Mouse (Mus musculus): ENCODE data around the gene Olfr1278. TPM values are rescaled to one million over a fixed set of nuclear protein-coding genes. Genes with fewer than 3 reads are reported as not detected.
"Not testable (repeated sequence)": the region's sequence is repeated elsewhere in the genome, so short reads cannot be mapped to it uniquely, and the experiment has no call there.

The Olfr1278 gene
- not detected for total RNA-seq (2022)

- DNase-seq (ENCODE audit: low spot score) = no peak
Observed at GRCm38 (mm10) chr2:111289836-111290235, at the start of gene Olfr1278. Gene Olfr1278, plus strand, starts transcription at chr2:111290136.

GRCm38 (mm10) chr2:111254216-111254615 lies 35.7 kb upstream of the Olfr1278 start, which contains the start of gene Olfr1276:
Gene Olfr1276, plus strand, starts transcription at chr2:111254516.
- DNase-seq (ENCODE audit: low spot score) = no peak

- no peak for DNase-seq (ENCODE audit: low spot score)
Observed at GRCm38 (mm10) chr2:111274006-111274405, 15.9 kb upstream of the Olfr1278 start, which contains the start of gene Olfr1277. Gene Olfr1277, minus strand, starts transcription at chr2:111274106.

- DNase-seq (ENCODE audit: low spot score) = no peak
Observed at GRCm38 (mm10) chr2:111298541-111298940, 8.6 kb downstream of the Olfr1278 start.

- DNase-seq (ENCODE audit: low spot score) = no peak
Observed at GRCm38 (mm10) chr2:111300374-111300773, 10.4 kb downstream of the Olfr1278 start, which contains the start of gene Olfr1279. Gene Olfr1279, plus strand, starts transcription at chr2:111300635.

GRCm38 (mm10) chr2:111313717-111314116 lies 23.8 kb downstream of the Olfr1278 start, which contains the start of gene Olfr1280:
Gene Olfr1280, plus strand, starts transcription at chr2:111314017.
- no peak for DNase-seq (ENCODE audit: low spot score)

- DNase-seq (ENCODE audit: low spot score) = no peak
Observed at GRCm38 (mm10) chr2:111326220-111326619, 36.3 kb downstream of the Olfr1278 start, which contains the start of gene Olfr1281. Gene Olfr1281, plus strand, starts transcription at chr2:111326520.

- not testable (repeated sequence) for DNase-seq (ENCODE audit: low spot score)
Observed at GRCm38 (mm10) chr2:111333721-111334120, 43.8 kb downstream of the Olfr1278 start.

GRCm38 (mm10) chr2:111335976-111336375 lies 46.0 kb downstream of the Olfr1278 start, which contains the start of gene Olfr1282:
Gene Olfr1282, minus strand, starts transcription at chr2:111336076.
- no peak for DNase-seq (ENCODE audit: low spot score)

Other genes with a start within 250 kb of the Olfr1278 start
- not detected for gene Gm13941, start 184.2 kb upstream of the Olfr1278 start, total RNA-seq (2022)
- not detected for gene Gm15130, start 137.2 kb upstream of the Olfr1278 start, total RNA-seq (2022)
- not detected for gene 4930430A15Rik, start 60.5 kb upstream of the Olfr1278 start, total RNA-seq (2022)
- not detected for gene Olfr1275, start 54.9 kb upstream of the Olfr1278 start, total RNA-seq (2022)
- gene Olfr1276, start 35.6 kb upstream of the Olfr1278 start, total RNA-seq (2022) = not detected
- not detected for gene Olfr1277, start 16.0 kb upstream of the Olfr1278 start, total RNA-seq (2022)
- gene Olfr1279, start 10.5 kb downstream of the Olfr1278 start, total RNA-seq (2022) = not detected
- not detected for gene Olfr1280, start 23.9 kb downstream of the Olfr1278 start, total RNA-seq (2022)
- gene Olfr1281, start 36.4 kb downstream of the Olfr1278 start, total RNA-seq (2022) = not detected
- not detected for gene Olfr1282, start 45.9 kb downstream of the Olfr1278 start, total RNA-seq (2022)
- gene Olfr1283, start 76.7 kb downstream of the Olfr1278 start, total RNA-seq (2022) = not detected
- gene Olfr1284, start 85.4 kb downstream of the Olfr1278 start, total RNA-seq (2022) = not detected
- gene Olfr1286, start 133.0 kb downstream of the Olfr1278 start, total RNA-seq (2022) = not detected
- gene Olfr1287, start 159.0 kb downstream of the Olfr1278 start, total RNA-seq (2022) = not detected
- gene Olfr1288, start 184.0 kb downstream of the Olfr1278 start, total RNA-seq (2022) = not detected
- not detected for gene Olfr1289, start 190.7 kb downstream of the Olfr1278 start, total RNA-seq (2022)
- not detected for gene Olfr1290, start 203.7 kb downstream of the Olfr1278 start, total RNA-seq (2022)
- gene Olfr1291-ps1, start 207.0 kb downstream of the Olfr1278 start, total RNA-seq (2022) = not detected
- gene Olfr1293-ps, start 235.1 kb downstream of the Olfr1278 start, total RNA-seq (2022) = not detected